Mouse (Mus musculus): ENCODE measurements at regions not wholly inside any gene's neighbourhood (a gene's known extent, or its start where the extent isn't known, plus 50 kb on each side); places are given as distances from the start of the nearest gene placed in this dataset.

GRCm38 (mm10) chr14:120578352-120579080 lies 100.3 kb downstream of the Rap2a start:
- H3K4me3 ChIP-seq (replicated peaks; ENCODE audit: low read length) = no peak overlapping the region
- 84% methylated on average over 11 of the region's 11 CpGs for WGBS
- H3K27ac ChIP-seq (replicated peaks; ENCODE audit: low read depth, low read length) = no peak overlapping the region
- H3K4me1 ChIP-seq (ENCODE audit: control insufficient read depth, insufficient read depth, low read length) = no peaks in the 10 kb centered on the region
- no peak overlapping the region for H3K9ac ChIP-seq (ENCODE audit: low read depth, low read length, severe bottlenecking)
- DNase-seq (ENCODE audit: low spot score) (no peak), ATAC-seq (ENCODE audit: low FRiP score, low read depth) (no peak)
- no peaks in the 10 kb centered on the region for H3K9me3 ChIP-seq (ENCODE audit: control insufficient read depth, low read length)
- no peak overlapping the region for H3K4me2 ChIP-seq (replicated peaks; ENCODE audit: low read depth, low read length, severe bottlenecking)
- H3K27me3 ChIP-seq (ENCODE audit: control insufficient read depth, insufficient read depth, low read length) = no peaks in the 10 kb centered on the region
- TF ChIP-seq POLR2A (IDR thresholded peaks at IDR 0.05; ENCODE audit: borderline replicate concordance, extremely low read depth, insufficient read depth, insufficient read length) = no peak
- no peaks in the 10 kb centered on the region for H3K36me3 ChIP-seq (ENCODE audit: control insufficient read depth, insufficient read depth, low read length)

GRCm38 (mm10) chr14:120583807-120584206 lies 105.6 kb downstream of the Rap2a start:
- ATAC-seq (ENCODE audit: low FRiP score, low read depth) = no peak

GRCm38 (mm10) chr14:120592191-120592590 lies 113.9 kb downstream of the Rap2a start:
- DNase-seq (ENCODE audit: low spot score) = no peak
- H3K27me3 ChIP-seq (ENCODE audit: control insufficient read depth, insufficient read depth, low read length) = no peaks in the 10 kb centered on the region
- no peak overlapping the region for H3K4me2 ChIP-seq (replicated peaks; ENCODE audit: low read depth, low read length, severe bottlenecking)
- H3K4me1 ChIP-seq (ENCODE audit: control insufficient read depth, insufficient read depth, low read length) = no peaks in the 10 kb centered on the region
- 78% methylated on average over 2 of the region's 2 CpGs for WGBS
- no peak overlapping the region for H3K27ac ChIP-seq (replicated peaks; ENCODE audit: low read depth, low read length)
- TF ChIP-seq POLR2A (IDR thresholded peaks at IDR 0.05; ENCODE audit: borderline replicate concordance, extremely low read depth, insufficient read depth, insufficient read length) = no peak
- no peak overlapping the region for H3K4me3 ChIP-seq (replicated peaks; ENCODE audit: low read length)
- no peaks in the 10 kb centered on the region for H3K36me3 ChIP-seq (ENCODE audit: control insufficient read depth, insufficient read depth, low read length)
- no peaks in the 10 kb centered on the region for H3K9me3 ChIP-seq (ENCODE audit: control insufficient read depth, low read length)
- H3K9ac ChIP-seq (ENCODE audit: low read depth, low read length, severe bottlenecking) = no peak overlapping the region
- no peak for ATAC-seq (ENCODE audit: low FRiP score, low read depth)

More at GRCm38 (mm10) chr14:120583807-120584206, 105.6 kb downstream of the Rap2a start:
- no peak for TF ChIP-seq POLR2A (IDR thresholded peaks at IDR 0.05; ENCODE audit: borderline replicate concordance, extremely low read depth, insufficient read depth, insufficient read length)
- WGBS = 78% methylated on average over 3 of the region's 3 CpGs
- Histone ChIP-seq H3K4me2 (replicated peaks; ENCODE audit: low read depth, low read length, severe bottlenecking) (no peak overlapping the region), H3K36me3 (ENCODE audit: control insufficient read depth, insufficient read depth, low read length) (no peaks in the 10 kb centered on the region), H3K4me1 (ENCODE audit: control insufficient read depth, insufficient read depth, low read length) (no peaks in the 10 kb centered on the region), H3K27me3 (ENCODE audit: control insufficient read depth, insufficient read depth, low read length) (no peaks in the 10 kb centered on the region), H3K9me3 (ENCODE audit: control insufficient read depth, low read length) (no peaks in the 10 kb centered on the region), H3K9ac (ENCODE audit: low read depth, low read length, severe bottlenecking) (no peak overlapping the region), H3K27ac (replicated peaks; ENCODE audit: low read depth, low read length) (no peak overlapping the region), H3K4me3 (replicated peaks; ENCODE audit: low read length) (no peak overlapping the region)
- DNase-seq (ENCODE audit: low spot score) = no peak

GRCm38 (mm10) chr14:120600414-120600935 lies 122.2 kb downstream of the Rap2a start:
- DNase-seq (ENCODE audit: low spot score) = no peak
- Histone ChIP-seq H3K4me1 (ENCODE audit: control insufficient read depth, insufficient read depth, low read length) (no peaks in the 10 kb centered on the region), H3K36me3 (ENCODE audit: control insufficient read depth, insufficient read depth, low read length) (no peaks in the 10 kb centered on the region), H3K27me3 (ENCODE audit: control insufficient read depth, insufficient read depth, low read length) (no peaks in the 10 kb centered on the region), H3K9me3 (ENCODE audit: control insufficient read depth, low read length) (no peaks in the 10 kb centered on the region), H3K4me3 (replicated peaks; ENCODE audit: low read length) (no peak overlapping the region), H3K4me2 (replicated peaks; ENCODE audit: low read depth, low read length, severe bottlenecking) (no peak overlapping the region), H3K9ac (ENCODE audit: low read depth, low read length, severe bottlenecking) (no peak overlapping the region), H3K27ac (replicated peaks; ENCODE audit: low read depth, low read length) (no peak overlapping the region)
- no peak for TF ChIP-seq POLR2A (IDR thresholded peaks at IDR 0.05; ENCODE audit: borderline replicate concordance, extremely low read depth, insufficient read depth, insufficient read length)
- WGBS = 79% methylated on average over 9 of the region's 9 CpGs
- no peak for ATAC-seq (ENCODE audit: low FRiP score, low read depth)

- TF ChIP-seq POLR2A (IDR thresholded peaks at IDR 0.05; ENCODE audit: borderline replicate concordance, extremely low read depth, insufficient read depth, insufficient read length) = no peak
- no peak for DNase-seq (ENCODE audit: low spot score)
- H3K4me1 ChIP-seq (ENCODE audit: control insufficient read depth, insufficient read depth, low read length) = no peaks in the 10 kb centered on the region
- no peak overlapping the region for H3K27ac ChIP-seq (replicated peaks; ENCODE audit: low read depth, low read length)
- H3K27me3 ChIP-seq (ENCODE audit: control insufficient read depth, insufficient read depth, low read length) = no peaks in the 10 kb centered on the region
- ATAC-seq (ENCODE audit: low FRiP score, low read depth) = no peak
- H3K9ac ChIP-seq (ENCODE audit: low read depth, low read length, severe bottlenecking) = no peak overlapping the region
- no peaks in the 10 kb centered on the region for H3K9me3 ChIP-seq (ENCODE audit: control insufficient read depth, low read length)
- no peaks in the 10 kb centered on the region for H3K36me3 ChIP-seq (ENCODE audit: control insufficient read depth, insufficient read depth, low read length)
- 89% methylated on average over 7 of the region's 7 CpGs for WGBS
- no peak overlapping the region for H3K4me2 ChIP-seq (replicated peaks; ENCODE audit: low read depth, low read length, severe bottlenecking)
- no peak overlapping the region for H3K4me3 ChIP-seq (replicated peaks; ENCODE audit: low read length)
Observed at GRCm38 (mm10) chr14:120601510-120601909, 123.3 kb downstream of the Rap2a start.
